Mouse (Mus musculus) spleen, adult 2 months (tissue): Measurements from ENCODE around the gene Esyt3. TPM values are rescaled to one million over a fixed set of nuclear protein-coding genes. Genes with fewer than 3 reads are reported as not detected.

ENCODE experiments used
- DNase-seq, 2 experiments: peaks; one replicate each; pipeline versions ENCODE4 v3.0.0 to v3.0.0-alpha.2; 2012 to 2021; ENCODE audit warnings: low spot score in 2 of 2, low read depth in 1 of 2
- H3K27ac ChIP-seq: fragments of 200-500 bp; 2 replicates; pipeline ENCODE4 v1.5.1; 2012; ENCODE audit warnings: low read length, inconsistent platforms; ENCODE audit not compliant: insufficient read depth
- H3K27me3 ChIP-seq: fragments of 200-500 bp; 2 replicates; pipeline ENCODE4 v1.6.1; 2012; ENCODE audit warnings: mild to moderate bottlenecking, moderate library complexity, low read length, inconsistent platforms; ENCODE audit not compliant: control insufficient read depth, insufficient read depth
- H3K36me3 ChIP-seq: fragments of 200-500 bp; 2 replicates; pipeline ENCODE4 v1.6.1; 2012; ENCODE audit warnings: mild to moderate bottlenecking, low read length, inconsistent platforms; ENCODE audit not compliant: control insufficient read depth, insufficient read depth
- H3K4me1 ChIP-seq: fragments of 200-500 bp; 2 replicates; pipeline ENCODE4 v1.6.1; 2011; ENCODE audit warnings: inconsistent platforms; ENCODE audit not compliant: control insufficient read depth, insufficient read depth, insufficient read length
- H3K4me3 ChIP-seq: fragments of 200-500 bp; 2 replicates; pipeline ENCODE4 v1.5.1; 2011; ENCODE audit warnings: mild to moderate bottlenecking, inconsistent platforms; ENCODE audit not compliant: insufficient read depth, insufficient read length; ENCODE audit errors: extremely low read depth
- CTCF ChIP-seq: fragments of 200-500 bp; IDR thresholded peaks from 2 replicates; pipeline ENCODE4 v1.5.1; 2011; ENCODE audit warnings: mild to moderate bottlenecking, inconsistent platforms; ENCODE audit not compliant: insufficient read depth, insufficient read length, insufficient replicate concordance; ENCODE audit errors: extremely low read depth
- POLR2A ChIP-seq: fragments of 200-500 bp; IDR thresholded peaks from 2 replicates; pipeline ENCODE4 v1.6.1; 2011; ENCODE audit warnings: low read depth, low read length, inconsistent platforms
- WGBS: fragments of 180-500 bp; shearing (Covaris S2); methylation state at CpG from one replicate; pipeline ENCODE4 v1.1.7; 2018; 5-methylcytosine and 5-hydroxymethylcytosine counted together
- polyA plus RNA-seq: library from polyadenylated mRNA; depleted of rRNA; stranded (reverse); fragments of >200 nt; gene quantifications from 2 replicates; pipeline ENCODE4 v1.2.3, GENCODE M21; 2012

The Esyt3 gene
- polyA plus RNA-seq, 1 experiment, result 0.19 TPM

GRCm38 (mm10) chr9:99355971-99356370, 2.4 kb downstream of the Esyt3 start:
- Histone ChIP-seq H3K4me3 (no peak overlapping the region), H3K36me3 (no peaks in the 10 kb centered on the region), H3K27ac (no peak overlapping the region), H3K4me1 (peaks cover 3% of the 10 kb centered on the region; the same call in 1 of the 2 replicates), H3K27me3 (peaks cover 8% of the 10 kb centered on the region; the same call in 1 of the 2 replicates)
- TF ChIP-seq POLR2A, result no peak
- TF ChIP-seq CTCF, result no peak
- WGBS, result 64% methylated on average over 5 of the region's 5 CpGs
- no peak for DNase-seq

- Histone ChIP-seq H3K4me3 (no peak overlapping the region), H3K36me3 (no peaks in the 10 kb centered on the region), H3K4me1 (peaks cover 3% of the 10 kb centered on the region; the same call in 1 of the 2 replicates), H3K27me3 (peaks cover 8% of the 10 kb centered on the region; the same call in 1 of the 2 replicates), H3K27ac (no peak overlapping the region)
- no peak for DNase-seq
- 82% methylated on average over 5 of the region's 5 CpGs for WGBS
- no peak for TF ChIP-seq CTCF
- TF ChIP-seq POLR2A, result no peak
These were observed 3.6 kb downstream of the Esyt3 start for GRCm38 (mm10) chr9:99354796-99355195.

GRCm38 (mm10) chr9:99353390-99353789, 5.0 kb downstream of the Esyt3 start:
- Histone ChIP-seq H3K27ac (no peak overlapping the region), H3K4me1 (peaks cover 3% of the 10 kb centered on the region; the same call in 1 of the 2 replicates), H3K36me3 (no peaks in the 10 kb centered on the region), H3K4me3 (no peak overlapping the region), H3K27me3 (peaks cover 7% of the 10 kb centered on the region; the same call in 1 of the 2 replicates)
- DNase-seq, result no peak
- no peak for TF ChIP-seq POLR2A
- TF ChIP-seq CTCF, result no peak
- 47% methylated on average over 6 of the region's 6 CpGs for WGBS

- no peaks in the 10 kb centered on the region for H3K36me3 ChIP-seq
- WGBS, result 17% methylated on average over 4 of the region's 4 CpGs
- peaks cover 2% of the 10 kb centered on the region; the same call in 1 of the 2 replicates for H3K4me1 ChIP-seq
- H3K4me3 ChIP-seq, result no peak overlapping the region
- H3K27me3 ChIP-seq, result peaks cover 3% of the 10 kb centered on the region; the same call in 1 of the 2 replicates
- no peak for TF ChIP-seq POLR2A
- no peak for TF ChIP-seq CTCF
- no peak for DNase-seq
- H3K27ac ChIP-seq, result no peak overlapping the region
These were observed 5.4 kb downstream of the Esyt3 start for GRCm38 (mm10) chr9:99352964-99353363.

GRCm38 (mm10) chr9:99345351-99345792, 13.0 kb downstream of the Esyt3 start:
- no peak for DNase-seq
- 54% methylated on average over 4 of the region's 4 CpGs for WGBS
- no peak overlapping the region for H3K27ac ChIP-seq
- TF ChIP-seq CTCF (no peak), POLR2A (no peak)
- H3K36me3 ChIP-seq, result no peaks in the 10 kb centered on the region
- no peak overlapping the region for H3K4me3 ChIP-seq
- no peaks in the 10 kb centered on the region for H3K27me3 ChIP-seq
- no peaks in the 10 kb centered on the region for H3K4me1 ChIP-seq

GRCm38 (mm10) chr9:99341600-99341999, 16.8 kb downstream of the Esyt3 start:
- WGBS, result 59% methylated on average over 3 of the region's 3 CpGs
- Histone ChIP-seq H3K27ac (no peak overlapping the region), H3K4me1 (no peaks in the 10 kb centered on the region), H3K4me3 (no peak overlapping the region), H3K36me3 (no peaks in the 10 kb centered on the region), H3K27me3 (no peaks in the 10 kb centered on the region)
- DNase-seq, result no peak
- TF ChIP-seq CTCF, result no peak
- no peak for TF ChIP-seq POLR2A

- no peak overlapping the region for H3K4me3 ChIP-seq
- no peaks in the 10 kb centered on the region for H3K4me1 ChIP-seq
- no peak for DNase-seq
- no peaks in the 10 kb centered on the region for H3K36me3 ChIP-seq
- WGBS, result 88% methylated on average over 12 of the region's 12 CpGs
- H3K27ac ChIP-seq, result no peak overlapping the region
- no peaks in the 10 kb centered on the region for H3K27me3 ChIP-seq
- no peak for TF ChIP-seq CTCF
- TF ChIP-seq POLR2A, result no peak
These were observed 18.2 kb downstream of the Esyt3 start for GRCm38 (mm10) chr9:99340126-99340525.
